Mouse (Mus musculus) neural tube, embryonic 12.5 days (tissue): ENCODE measurements at regions not wholly inside any gene's neighbourhood (a gene's known extent, or its start where the extent isn't known, plus 50 kb on each side); places are given as distances from the start of the nearest gene placed in this dataset.

Source experiments
- ATAC-seq: fragments of 200-750 bp; cut with Nextera tagmentation; 2 replicates; pipeline ENCODE4 v1.8.0; 2017; ENCODE audit warnings: low read depth, mild to moderate bottlenecking, moderate TSS enrichment, moderate library complexity; ENCODE audit not compliant: low FRiP score
- H3K27ac ChIP-seq: fragments of 300-500 bp; sonication (generic); 2 replicates; pipeline ENCODE4 v1.5.1; 2016
- H3K27me3 ChIP-seq: fragments of 300-500 bp; sonication (generic); replicated peaks from 2 replicates; pipeline ENCODE4 v1.6.1; 2016; ENCODE audit warnings: mild to moderate bottlenecking
- H3K36me3 ChIP-seq: fragments of 300-500 bp; sonication (generic); 2 replicates; pipeline ENCODE4 v1.6.1; 2016; ENCODE audit warnings: mild to moderate bottlenecking
- H3K4me1 ChIP-seq: fragments of 300-500 bp; sonication (generic); 2 replicates; pipeline ENCODE4 v1.6.1; 2016
- H3K4me2 ChIP-seq: fragments of 300-500 bp; sonication (generic); replicated peaks from 2 replicates; pipeline ENCODE4 v1.6.1; 2016; ENCODE audit warnings: mild to moderate bottlenecking
- H3K4me3 ChIP-seq: fragments of 300-500 bp; sonication (generic); 2 replicates; pipeline ENCODE4 v1.5.1; 2016
- H3K9ac ChIP-seq: fragments of 300-500 bp; sonication (generic); 2 replicates; pipeline ENCODE4 v1.6.1; 2016; ENCODE audit warnings: mild to moderate bottlenecking
- H3K9me3 ChIP-seq: fragments of 300-500 bp; sonication (generic); 2 replicates; pipeline ENCODE4 v1.6.1; 2016; ENCODE audit warnings: mild to moderate bottlenecking
- WGBS: fragments of 180-500 bp; shearing (Covaris S2); methylation state at CpG from one replicate; pipeline ENCODE4 v1.1.7; 2016; 5-methylcytosine and 5-hydroxymethylcytosine counted together

- no peaks in the 10 kb centered on the region for H3K9me3 ChIP-seq
- H3K36me3 ChIP-seq = no peaks in the 10 kb centered on the region
- H3K9ac ChIP-seq = no peak overlapping the region
- no peak overlapping the region for H3K4me2 ChIP-seq
- no peak overlapping the region for H3K27ac ChIP-seq
- 0 out of 2 replicates have a peak, but pooled peaks cover 3% of the 10 kb centered on the region for H3K27me3 ChIP-seq
- ATAC-seq = no peak
- 60% methylated on average over 9 of the region's 9 CpGs for WGBS
- no peak overlapping the region for H3K4me3 ChIP-seq
- peaks cover 10% of the 10 kb centered on the region for H3K4me1 ChIP-seq
Observed at GRCm38 (mm10) chr5:77806334-77807157, 398.7 kb upstream of the Igfbp7 start.

- Histone ChIP-seq H3K9ac (no peak overlapping the region), H3K27me3 (0 out of 2 replicates have a peak, but pooled peaks cover 3% of the 10 kb centered on the region), H3K4me3 (no peak overlapping the region), H3K9me3 (no peaks in the 10 kb centered on the region), H3K36me3 (no peaks in the 10 kb centered on the region), H3K27ac (no peak overlapping the region), H3K4me2 (no peak overlapping the region), H3K4me1 (peaks cover 10% of the 10 kb centered on the region)
- no peak for ATAC-seq
- WGBS = 82% methylated on average over 6 of the region's 6 CpGs
Observed at GRCm38 (mm10) chr5:77805796-77806195, 398.0 kb upstream of the Igfbp7 start.

GRCm38 (mm10) chr5:77805303-77805702 lies 397.5 kb upstream of the Igfbp7 start:
- Histone ChIP-seq H3K27ac (no peak overlapping the region), H3K4me3 (no peak overlapping the region), H3K9me3 (no peaks in the 10 kb centered on the region), H3K27me3 (0 out of 2 replicates have a peak, but pooled peaks cover 3% of the 10 kb centered on the region), H3K4me2 (no peak overlapping the region), H3K9ac (no peak overlapping the region), H3K4me1 (peaks cover 10% of the 10 kb centered on the region), H3K36me3 (no peaks in the 10 kb centered on the region)
- ATAC-seq = no peak
- 75% methylated on average over 1 of the region's 1 CpGs for WGBS

GRCm38 (mm10) chr5:77804113-77804512 lies 396.3 kb upstream of the Igfbp7 start:
- Histone ChIP-seq H3K4me3 (no peak overlapping the region), H3K27ac (peak overlapping the region; percentile 15; the same call in 1 of the 2 replicates), H3K36me3 (no peaks in the 10 kb centered on the region), H3K27me3 (0 out of 2 replicates have a peak, but pooled peaks cover 3% of the 10 kb centered on the region), H3K9ac (no peak overlapping the region), H3K4me1 (peaks cover 10% of the 10 kb centered on the region), H3K9me3 (no peaks in the 10 kb centered on the region), H3K4me2 (peak overlapping the region; percentile 36)
- 27% methylated on average over 9 of the region's 9 CpGs for WGBS
- peak; percentile 48; the same call in 1 of the 2 replicates for ATAC-seq

GRCm38 (mm10) chr5:77803562-77803961 lies 395.7 kb upstream of the Igfbp7 start:
- H3K9ac ChIP-seq = no peak overlapping the region
- 0 out of 2 replicates have a peak, but pooled peaks cover 3% of the 10 kb centered on the region for H3K27me3 ChIP-seq
- peaks cover 10% of the 10 kb centered on the region for H3K4me1 ChIP-seq
- peak overlapping the region; percentile 36 for H3K4me2 ChIP-seq
- H3K27ac ChIP-seq = no peak overlapping the region
- H3K9me3 ChIP-seq = no peaks in the 10 kb centered on the region
- H3K36me3 ChIP-seq = no peaks in the 10 kb centered on the region
- 54% methylated on average over 6 of the region's 6 CpGs for WGBS
- ATAC-seq = no peak
- no peak overlapping the region for H3K4me3 ChIP-seq

GRCm38 (mm10) chr5:77796960-77797359 lies 389.1 kb upstream of the Igfbp7 start:
- Histone ChIP-seq H3K27me3 (no peaks in the 10 kb centered on the region), H3K9ac (no peak overlapping the region), H3K4me2 (no peak overlapping the region), H3K36me3 (no peaks in the 10 kb centered on the region), H3K27ac (no peak overlapping the region), H3K4me3 (no peak overlapping the region), H3K9me3 (no peaks in the 10 kb centered on the region), H3K4me1 (no peaks in the 10 kb centered on the region)
- WGBS = 84% methylated on average over 3 of the region's 3 CpGs
- no peak for ATAC-seq

GRCm38 (mm10) chr5:77795766-77796165 lies 387.9 kb upstream of the Igfbp7 start:
- Histone ChIP-seq H3K27ac (no peak overlapping the region), H3K4me2 (no peak overlapping the region), H3K4me1 (no peaks in the 10 kb centered on the region), H3K27me3 (no peaks in the 10 kb centered on the region), H3K9me3 (no peaks in the 10 kb centered on the region), H3K4me3 (no peak overlapping the region), H3K9ac (no peak overlapping the region), H3K36me3 (no peaks in the 10 kb centered on the region)
- ATAC-seq = no peak
- WGBS = 80% methylated on average over 5 of the region's 5 CpGs

GRCm38 (mm10) chr5:77783953-77784352 lies 376.1 kb upstream of the Igfbp7 start:
- H3K9ac ChIP-seq = no peak overlapping the region
- H3K4me1 ChIP-seq = no peaks in the 10 kb centered on the region
- ATAC-seq = no peak
- no peaks in the 10 kb centered on the region for H3K27me3 ChIP-seq
- no peaks in the 10 kb centered on the region for H3K9me3 ChIP-seq
- H3K36me3 ChIP-seq = no peaks in the 10 kb centered on the region
- no peak overlapping the region for H3K27ac ChIP-seq
- H3K4me3 ChIP-seq = no peak overlapping the region
- H3K4me2 ChIP-seq = no peak overlapping the region
- WGBS = 63% methylated on average over 2 of the region's 2 CpGs

GRCm38 (mm10) chr5:77762426-77763042 lies 354.7 kb upstream of the Igfbp7 start:
- ATAC-seq = no peak
- no peak overlapping the region for H3K4me2 ChIP-seq
- WGBS = 82% methylated on average over 6 of the region's 6 CpGs
- H3K9me3 ChIP-seq = no peaks in the 10 kb centered on the region
- no peak overlapping the region for H3K9ac ChIP-seq
- no peaks in the 10 kb centered on the region for H3K27me3 ChIP-seq
- H3K36me3 ChIP-seq = no peaks in the 10 kb centered on the region
- H3K27ac ChIP-seq = no peak overlapping the region
- no peak overlapping the region for H3K4me3 ChIP-seq
- no peaks in the 10 kb centered on the region for H3K4me1 ChIP-seq

GRCm38 (mm10) chr5:77762013-77762412 lies 354.2 kb upstream of the Igfbp7 start:
- H3K4me1 ChIP-seq = no peaks in the 10 kb centered on the region
- no peak overlapping the region for H3K4me2 ChIP-seq
- WGBS = 85% methylated on average over 6 of the region's 6 CpGs
- no peaks in the 10 kb centered on the region for H3K36me3 ChIP-seq
- no peak overlapping the region for H3K4me3 ChIP-seq
- no peaks in the 10 kb centered on the region for H3K27me3 ChIP-seq
- no peak overlapping the region for H3K27ac ChIP-seq
- H3K9ac ChIP-seq = no peak overlapping the region
- no peak for ATAC-seq
- H3K9me3 ChIP-seq = no peaks in the 10 kb centered on the region

- H3K9ac ChIP-seq = no peak overlapping the region
- no peak for ATAC-seq
- no peaks in the 10 kb centered on the region for H3K27me3 ChIP-seq
- H3K27ac ChIP-seq = no peak overlapping the region
- H3K36me3 ChIP-seq = no peaks in the 10 kb centered on the region
- 85% methylated on average over 1 of the region's 1 CpGs for WGBS
- H3K4me1 ChIP-seq = no peaks in the 10 kb centered on the region
- H3K4me2 ChIP-seq = no peak overlapping the region
- H3K9me3 ChIP-seq = no peaks in the 10 kb centered on the region
- H3K4me3 ChIP-seq = no peak overlapping the region
Observed at GRCm38 (mm10) chr5:77748933-77749332, 341.1 kb upstream of the Igfbp7 start.

- H3K27ac ChIP-seq = no peak overlapping the region
- no peak for ATAC-seq
- no peak overlapping the region for H3K4me2 ChIP-seq
- H3K4me3 ChIP-seq = no peak overlapping the region
- no peak overlapping the region for H3K9ac ChIP-seq
- no peaks in the 10 kb centered on the region for H3K36me3 ChIP-seq
- no peaks in the 10 kb centered on the region for H3K4me1 ChIP-seq
- 78% methylated on average over 5 of the region's 5 CpGs for WGBS
- no peaks in the 10 kb centered on the region for H3K9me3 ChIP-seq
- no peaks in the 10 kb centered on the region for H3K27me3 ChIP-seq
Observed at GRCm38 (mm10) chr5:77746604-77747003, 338.8 kb upstream of the Igfbp7 start.
